Mouse (Mus musculus): ENCODE data around the gene Prlr.

The Prlr gene

DNA sequence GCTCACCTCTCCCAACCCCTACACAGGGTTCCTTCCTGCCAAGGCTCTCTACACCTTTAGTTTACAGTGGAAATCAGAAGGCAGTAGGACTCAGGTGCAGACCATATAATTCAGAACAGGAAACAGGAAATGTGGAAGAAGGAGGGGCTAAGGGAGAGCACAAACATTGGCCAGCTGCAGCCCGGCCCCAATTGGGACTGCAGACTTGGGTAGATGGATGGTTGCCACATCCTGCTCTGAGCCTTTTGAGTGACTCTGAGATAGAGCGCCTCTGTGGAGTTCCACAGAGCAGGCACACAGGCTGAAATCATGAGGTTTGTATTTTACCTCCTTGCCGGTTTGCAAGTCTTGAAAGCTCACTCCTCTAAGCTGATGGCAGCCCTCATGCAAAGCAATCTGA lies 59.8 kb downstream of the Prlr start:
- DNase-seq = no peak

DNA sequence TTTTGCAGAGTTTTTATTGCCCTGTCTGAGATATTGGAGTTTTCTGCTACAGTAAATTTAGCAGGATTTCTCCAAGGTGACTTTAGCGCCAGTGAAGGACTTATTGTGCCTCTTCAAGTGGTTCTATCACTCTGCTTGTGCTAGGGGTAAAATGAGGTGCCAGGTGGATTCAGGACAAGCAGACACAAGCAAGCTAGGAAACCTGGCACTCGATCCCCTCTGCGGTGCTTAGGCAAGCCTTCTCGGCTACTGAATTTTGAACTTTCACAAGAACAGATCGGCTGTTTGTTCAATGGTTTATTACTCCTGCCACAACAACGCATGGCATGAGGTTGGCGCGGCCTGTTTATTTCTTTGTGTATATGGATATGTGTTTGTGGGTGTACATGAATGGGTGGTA lies 61.4 kb downstream of the Prlr start:
- no peak for DNase-seq

DNA sequence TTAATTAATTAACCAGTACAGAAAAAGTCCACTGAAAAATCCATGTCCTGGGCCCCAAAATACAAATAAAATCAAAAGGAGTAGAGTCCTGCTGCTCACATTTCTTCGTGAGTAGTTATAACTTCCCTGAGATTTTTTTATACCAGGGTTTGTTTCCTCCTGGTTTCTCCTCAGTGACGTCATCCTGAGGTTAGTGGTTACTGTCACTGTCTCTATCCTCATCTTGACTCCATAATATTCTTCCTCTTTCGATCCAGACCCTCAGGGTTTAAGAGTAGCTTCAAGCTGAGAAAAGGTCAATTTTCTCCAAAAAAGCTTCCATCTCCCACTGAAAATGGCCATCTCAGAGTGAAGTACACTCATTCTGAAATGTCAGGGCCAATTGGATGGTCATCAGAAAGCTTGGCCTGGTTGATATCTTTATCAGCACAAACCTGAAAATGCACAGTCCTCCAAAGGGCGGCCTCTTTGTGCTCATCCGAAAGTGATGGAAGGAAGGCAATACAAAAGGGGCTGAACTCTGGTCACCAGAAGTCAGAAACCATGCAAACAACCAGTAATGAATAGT lies 63.3 kb downstream of the Prlr start:
- DNase-seq = no peak

DNA sequence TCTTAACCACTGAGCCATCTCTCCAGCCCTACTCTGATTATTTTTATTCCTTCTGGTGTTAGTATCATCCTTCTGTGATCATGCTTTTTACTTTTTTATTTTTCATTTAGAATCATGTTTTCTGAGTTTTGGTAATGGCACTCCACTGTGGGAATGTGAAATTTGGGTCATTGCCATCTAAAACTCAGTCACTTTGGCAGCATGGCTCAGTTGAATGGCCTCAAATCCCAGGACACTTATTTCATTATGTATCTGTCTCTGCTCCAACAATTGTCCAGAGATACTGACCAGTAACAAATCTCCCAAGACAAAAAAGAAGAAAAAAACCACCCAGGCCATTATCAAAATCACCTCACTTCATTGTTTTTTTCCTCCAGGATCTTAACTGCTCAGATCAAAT lies 65.2 kb downstream of the Prlr start:
- DNase-seq = no peak

DNA sequence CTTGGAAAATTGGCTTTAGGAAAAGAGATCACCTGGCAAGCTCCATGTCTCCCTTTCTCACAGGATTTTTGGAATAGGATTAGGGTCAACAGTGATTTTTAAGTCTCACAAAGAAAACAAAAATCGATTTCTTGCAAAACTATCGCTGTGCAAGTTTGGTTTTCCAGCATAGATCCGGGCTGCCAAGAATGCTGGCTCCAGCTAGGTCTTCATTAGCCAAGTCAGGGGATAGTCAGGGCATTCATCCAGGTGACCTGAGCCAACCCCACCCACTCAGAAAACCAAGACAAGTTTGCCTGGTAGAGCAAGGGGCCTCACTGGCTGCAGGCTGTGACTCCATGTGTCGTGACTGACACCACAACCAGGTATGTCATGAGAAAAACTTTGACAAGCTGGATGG lies 72.2 kb downstream of the Prlr start:
- no peak for DNase-seq

DNA sequence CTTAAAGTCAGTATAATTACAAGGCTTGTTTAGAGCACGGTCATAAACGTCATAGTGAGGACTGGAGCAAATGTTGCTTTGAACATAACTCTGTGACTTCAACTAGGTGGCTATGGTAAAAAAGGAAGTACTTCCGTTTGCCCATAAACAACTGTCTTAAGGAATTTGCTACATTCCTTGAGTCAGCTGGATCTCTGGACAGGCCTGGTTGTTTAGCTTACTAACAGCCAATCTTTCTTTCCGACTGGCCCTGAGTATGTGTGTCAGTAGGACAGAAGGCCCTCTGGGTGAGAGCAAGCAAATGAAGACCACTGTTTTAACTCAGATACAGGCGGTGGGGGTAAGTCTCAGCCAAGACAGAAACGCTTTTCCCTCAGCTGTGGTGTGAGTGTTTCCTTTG lies 73.7 kb downstream of the Prlr start:
- DNase-seq = no peak

DNA sequence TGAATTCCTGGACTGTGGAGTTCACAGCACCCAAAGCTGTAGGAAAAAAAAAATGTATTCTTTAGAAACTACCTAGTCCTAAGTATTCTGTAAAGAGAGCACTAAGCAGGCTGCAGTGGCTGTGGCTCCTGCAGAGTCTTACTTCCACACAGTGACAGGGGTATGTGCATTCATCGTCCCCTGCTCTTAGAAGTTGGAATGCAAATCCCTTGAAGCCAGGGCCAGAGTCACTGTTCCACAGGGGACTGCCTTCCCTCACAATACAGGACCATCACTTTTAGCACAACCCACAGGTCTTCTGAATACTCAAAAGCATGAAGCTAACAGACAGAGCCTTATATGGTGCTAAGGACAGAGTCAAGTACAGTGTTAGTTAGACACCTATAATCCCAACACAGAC lies 75.5 kb downstream of the Prlr start:
- no peak for DNase-seq

DNA sequence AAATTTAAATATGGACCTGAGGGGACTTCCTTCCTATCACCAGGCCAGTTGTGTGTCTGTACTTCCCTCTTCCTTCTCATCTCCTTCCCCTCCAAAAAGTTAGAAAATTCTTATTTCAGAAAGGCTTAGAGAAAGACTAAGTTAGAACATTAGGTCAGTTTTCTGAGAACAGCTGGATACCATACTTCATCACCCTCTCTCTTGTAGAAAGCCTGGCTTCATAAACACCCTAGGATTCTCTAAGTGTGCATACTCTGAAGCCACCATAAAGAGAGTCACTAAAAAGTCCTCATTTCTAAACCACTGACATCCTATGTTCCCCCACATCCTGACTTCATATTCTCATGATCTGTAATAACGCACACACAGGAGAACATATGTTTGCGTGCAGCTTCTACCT lies 85.2 kb downstream of the Prlr start:
- no peak for DNase-seq

DNA sequence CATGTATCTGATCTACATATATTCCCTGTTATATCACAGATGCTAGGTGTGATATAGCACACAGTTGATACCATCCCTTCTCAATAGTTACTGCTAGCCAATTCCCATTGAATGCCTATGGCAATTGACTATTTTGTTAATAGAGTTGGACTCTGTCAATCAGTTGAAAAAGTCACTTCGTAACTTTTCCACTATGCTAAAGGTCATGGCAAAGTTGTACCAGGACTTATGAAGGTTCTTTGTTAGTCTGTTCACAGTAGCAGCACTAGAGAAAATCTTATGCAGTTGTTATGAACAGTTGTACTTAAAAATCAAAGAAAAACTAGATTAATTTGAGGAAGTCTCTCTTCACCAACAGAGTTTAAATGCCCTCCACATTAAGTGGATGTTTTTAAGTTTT lies 85.6 kb downstream of the Prlr start:
- DNase-seq = no peak

DNA sequence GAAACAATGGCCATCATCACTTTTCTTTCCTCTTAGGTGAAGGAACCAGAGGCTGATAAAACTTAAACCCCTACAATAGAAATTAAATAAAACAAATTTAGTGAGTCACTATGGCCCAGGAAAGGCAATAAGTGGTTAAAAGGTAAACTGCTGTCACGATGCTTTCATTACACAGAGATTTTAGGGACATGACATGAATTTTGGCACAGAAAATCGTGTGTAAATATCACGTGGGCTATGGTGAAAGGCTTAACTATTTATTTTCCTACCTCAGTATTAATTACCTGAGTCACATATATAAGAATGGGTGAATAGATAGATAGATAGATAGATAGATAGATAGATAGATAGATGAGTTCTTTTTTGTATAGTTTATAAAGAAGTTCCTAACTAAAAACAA lies 86.4 kb downstream of the Prlr start:
- no peak for DNase-seq

DNA sequence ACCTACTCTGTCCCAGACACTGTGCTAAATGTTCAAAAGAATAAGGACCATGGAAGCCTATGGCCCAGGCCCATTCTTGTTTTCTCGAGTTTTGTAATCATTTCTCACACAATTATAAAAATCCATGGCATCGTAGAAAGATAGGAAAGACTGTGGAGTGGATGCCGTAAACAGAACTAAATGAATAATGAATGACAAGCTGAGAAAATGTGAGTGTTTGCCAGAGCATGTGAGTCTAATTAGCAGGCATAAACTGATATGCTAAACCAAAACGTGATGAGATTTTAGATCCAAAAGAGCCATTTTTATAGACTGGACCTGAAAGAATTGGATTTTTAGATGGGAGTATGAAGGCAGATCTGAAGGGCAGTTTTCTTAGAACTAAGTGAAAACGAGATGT lies 87.8 kb downstream of the Prlr start:
- no peak for DNase-seq

DNA sequence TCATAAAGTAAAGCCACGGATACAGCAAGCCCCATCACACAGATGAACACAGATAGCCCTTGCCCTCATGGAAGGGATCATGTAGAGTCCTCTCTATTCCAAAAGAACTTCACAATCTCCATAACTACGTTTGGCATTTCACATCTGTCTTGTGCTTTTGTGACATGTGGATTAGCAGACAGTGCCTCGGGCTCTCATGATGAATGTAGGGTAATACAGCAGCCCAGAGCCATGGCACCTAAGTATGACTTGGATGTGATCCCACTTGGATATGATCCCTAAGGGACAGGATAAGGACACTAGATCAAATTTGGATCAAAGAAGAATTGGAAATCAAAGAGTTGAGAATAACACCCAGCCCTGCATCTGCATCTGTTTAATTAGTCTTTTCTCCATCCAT lies 90.2 kb downstream of the Prlr start:
- no peak for DNase-seq

DNA sequence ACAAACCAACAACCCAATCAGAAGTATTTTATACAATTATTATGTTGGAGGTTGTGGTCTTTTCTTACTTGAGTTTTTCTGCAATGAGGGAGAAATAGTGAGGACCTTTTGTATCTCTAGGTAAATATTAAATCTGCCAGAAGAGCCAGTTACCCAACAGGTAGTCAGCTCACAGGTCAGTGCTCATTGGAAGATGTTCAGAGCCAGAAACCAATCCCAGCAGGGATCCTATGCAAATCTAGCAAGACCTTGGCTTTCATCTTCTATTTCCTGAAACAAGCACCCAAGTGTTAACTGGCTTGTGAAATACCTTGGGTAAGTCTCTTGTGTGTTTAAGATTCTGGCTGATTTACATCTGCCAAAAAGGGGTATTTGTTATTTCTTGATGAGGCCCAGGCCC lies 99.3 kb downstream of the Prlr start:
- no peak for DNase-seq

DNA sequence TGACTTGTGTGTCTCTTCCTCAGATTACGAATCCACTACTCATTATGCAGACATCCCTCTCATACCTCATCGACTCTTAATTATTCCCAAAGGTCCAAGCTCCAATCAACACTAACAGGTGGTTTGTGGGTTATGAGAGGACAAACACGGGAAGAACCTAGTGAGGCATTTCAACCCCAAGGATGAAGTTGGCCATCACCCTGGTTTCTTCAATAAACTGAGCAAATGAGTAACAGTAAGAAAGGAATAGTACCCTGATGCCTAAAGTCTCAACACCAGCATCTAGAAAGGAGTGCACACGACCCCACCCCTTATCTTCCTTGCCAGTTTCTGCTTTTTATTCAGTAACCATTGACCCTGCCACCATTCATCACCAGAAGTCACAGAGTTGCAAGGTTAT lies 100.4 kb downstream of the Prlr start:
- DNase-seq = no peak

DNA sequence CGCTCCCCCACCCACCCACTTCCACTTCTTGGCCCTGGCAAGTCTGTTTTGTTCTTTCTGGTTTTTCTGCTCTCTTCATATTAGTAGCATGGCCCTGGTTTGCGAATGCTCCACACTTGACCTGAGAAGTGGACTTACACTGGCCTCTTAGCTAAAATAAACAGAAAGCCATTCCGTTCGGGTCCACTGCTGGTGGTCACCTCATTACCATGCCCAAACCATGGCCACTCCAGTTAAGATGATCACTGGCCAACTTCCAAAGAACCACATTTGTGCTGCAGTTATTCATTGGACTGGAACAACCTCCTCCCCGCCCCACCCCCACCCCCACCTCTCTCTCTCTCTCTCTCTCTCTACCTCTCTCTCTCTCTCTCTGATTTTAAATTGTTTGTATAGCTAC lies 104.5 kb downstream of the Prlr start:
- DNase-seq = no peak

DNA sequence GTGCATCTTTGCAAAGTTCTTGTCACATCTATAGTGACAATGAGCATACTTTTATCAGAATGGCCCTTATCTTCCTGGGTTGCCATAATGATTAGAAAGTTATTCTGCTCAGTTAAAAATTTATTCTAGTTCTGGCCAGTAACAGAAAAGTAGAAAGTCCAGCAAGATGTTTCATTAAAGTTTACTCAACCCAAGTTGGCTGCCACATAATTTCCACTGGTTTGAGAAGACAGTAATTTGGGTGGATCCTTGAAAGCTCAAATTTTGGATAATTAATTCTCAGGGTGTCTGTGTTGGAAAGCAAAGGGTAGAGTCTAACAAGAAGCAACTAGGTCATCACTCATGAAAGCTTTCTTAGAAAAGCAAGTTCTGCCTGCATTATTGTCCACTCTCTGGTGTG lies 106.6 kb downstream of the Prlr start:
- no peak for DNase-seq

DNA sequence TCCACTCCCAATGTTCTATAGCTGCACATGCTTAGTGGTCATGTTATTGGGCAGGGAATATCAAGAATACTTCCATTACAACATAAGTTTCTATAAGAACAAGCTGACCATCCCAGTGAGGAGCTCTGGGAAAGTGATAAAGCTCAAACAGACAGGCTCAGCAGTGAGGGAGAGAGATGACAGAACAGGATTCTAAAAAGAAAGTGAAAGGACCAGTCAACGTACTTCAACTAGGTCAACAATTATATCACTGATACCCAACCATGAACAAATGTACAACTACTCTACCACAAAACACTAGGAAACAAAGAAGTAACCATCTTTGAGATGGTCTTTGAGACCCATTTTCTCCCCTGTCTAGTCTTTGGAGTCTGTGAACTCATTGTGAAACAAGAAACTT lies 119.5 kb downstream of the Prlr start:
- DNase-seq = no peak

DNA sequence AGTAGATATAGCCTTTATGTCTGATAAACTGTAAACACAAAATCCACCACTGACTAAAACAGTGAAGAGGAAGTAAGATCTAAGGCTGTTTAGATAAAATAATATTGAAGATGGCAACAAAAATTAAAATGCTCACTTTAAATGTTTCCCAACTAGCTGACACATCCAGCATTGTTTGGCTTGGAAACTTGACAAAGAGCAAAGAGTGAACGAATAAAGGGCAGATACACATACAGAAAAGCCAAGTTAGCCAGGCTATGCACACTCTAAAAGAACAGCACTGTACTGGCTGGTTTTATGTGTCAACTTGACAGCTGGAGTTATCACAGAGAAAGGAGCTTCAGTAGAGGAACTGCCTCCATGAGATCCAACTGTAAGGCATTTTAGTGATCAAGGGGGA lies 121.0 kb downstream of the Prlr start:
- no peak for DNase-seq

DNA sequence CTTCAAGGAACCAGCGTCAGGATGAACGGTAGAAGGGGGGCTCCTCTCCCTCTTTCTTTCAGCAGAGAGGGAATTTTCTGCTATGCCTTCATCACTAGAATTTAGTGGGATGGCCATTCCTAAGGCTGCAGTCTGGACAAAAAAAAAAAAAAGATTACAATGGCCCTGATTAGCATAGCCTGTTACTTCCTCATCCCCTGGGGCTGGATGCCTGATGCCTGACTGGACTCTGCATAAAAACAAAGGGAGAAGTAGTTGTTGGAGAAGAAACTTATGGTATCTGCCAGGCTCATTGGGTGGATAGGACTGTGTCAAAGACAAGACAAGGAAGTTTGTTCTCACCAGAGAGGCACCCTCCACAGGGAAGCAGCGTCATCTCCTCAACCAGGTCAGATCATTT lies 122.4 kb downstream of the Prlr start:
- no peak for DNase-seq

DNA sequence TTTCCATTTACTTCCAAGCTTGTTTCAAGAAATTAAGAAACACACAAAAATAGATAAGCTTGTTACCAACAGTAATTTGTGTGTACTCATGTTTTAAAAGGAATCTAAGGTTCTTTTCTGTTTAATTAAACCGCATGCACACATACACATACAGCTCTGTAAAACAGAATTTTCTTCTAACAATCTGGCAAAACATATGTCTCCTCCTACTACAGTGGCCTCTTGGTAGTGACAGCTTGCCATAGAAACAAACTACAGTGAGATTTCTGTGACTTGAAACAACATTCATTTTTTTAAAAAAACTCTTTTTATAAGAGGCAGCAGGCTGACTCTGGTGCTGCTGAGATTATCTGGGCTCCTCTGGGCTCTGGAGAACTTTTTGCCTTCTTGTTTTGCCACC lies 129.4 kb downstream of the Prlr start:
- DNase-seq = no peak

DNA sequence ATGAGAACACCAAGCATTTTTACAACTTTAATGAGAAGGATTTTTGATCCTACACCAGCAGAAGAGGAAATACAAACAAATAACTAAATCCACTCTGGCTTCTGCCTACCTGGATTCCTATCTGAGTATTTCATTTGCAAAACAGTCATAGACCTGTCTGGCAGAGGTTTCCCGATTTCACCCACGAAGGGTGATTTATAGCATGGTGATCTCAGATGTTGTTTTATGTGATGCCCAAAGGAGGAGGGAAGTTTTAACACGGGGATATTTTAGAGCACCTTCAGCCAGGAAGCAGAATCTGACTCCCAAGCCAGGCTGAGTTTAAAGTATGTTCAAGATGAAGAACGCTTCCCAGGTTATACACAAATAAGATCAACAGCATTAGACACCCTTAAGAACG lies 134.8 kb downstream of the Prlr start:
- DNase-seq = no peak

DNA sequence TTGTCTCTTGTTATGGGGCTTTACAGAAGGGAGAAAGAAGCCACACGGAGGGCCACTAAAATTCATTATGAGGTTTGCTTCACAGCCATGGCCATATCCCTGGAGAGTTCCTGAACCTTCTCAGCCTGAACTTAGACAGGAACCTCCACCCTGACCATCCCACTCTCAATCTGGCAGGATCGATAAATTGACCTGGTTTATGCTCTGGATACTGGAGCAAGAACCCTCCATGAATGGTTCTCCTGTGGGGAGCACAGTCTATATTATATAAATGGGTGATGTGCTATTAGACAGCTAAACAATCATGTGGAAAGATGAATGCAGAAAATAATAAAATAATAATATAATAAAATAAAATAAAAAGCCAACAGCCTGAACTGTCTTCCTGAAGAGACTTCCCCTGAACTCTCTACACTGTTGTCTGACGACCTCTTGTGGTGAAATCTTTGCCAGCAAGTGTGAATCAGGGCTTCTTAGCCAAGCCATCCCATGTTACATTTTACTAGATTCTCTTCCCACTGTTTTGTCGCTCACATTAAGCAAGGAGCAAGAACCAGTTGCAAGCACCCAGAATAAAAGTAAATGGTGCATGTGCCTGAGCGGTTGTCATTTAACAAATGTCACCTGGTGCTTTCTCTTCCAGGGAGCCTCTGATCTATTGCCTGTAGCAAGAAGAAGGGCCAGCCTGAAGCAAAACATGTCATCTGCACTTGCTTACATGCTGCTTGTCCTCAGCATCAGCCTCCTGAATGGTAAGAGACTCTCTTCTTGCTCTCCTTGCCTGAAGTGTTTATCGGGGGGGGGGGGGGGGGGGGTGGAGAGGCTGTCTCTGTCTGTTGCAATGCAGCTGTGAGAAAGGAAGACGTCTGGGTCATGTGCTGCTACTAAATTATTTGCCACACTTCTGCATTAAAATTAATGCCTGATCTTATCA lies 136.8 kb downstream of the Prlr start:
- peak; percentile 13 to 59 for DNase-seq

DNA sequence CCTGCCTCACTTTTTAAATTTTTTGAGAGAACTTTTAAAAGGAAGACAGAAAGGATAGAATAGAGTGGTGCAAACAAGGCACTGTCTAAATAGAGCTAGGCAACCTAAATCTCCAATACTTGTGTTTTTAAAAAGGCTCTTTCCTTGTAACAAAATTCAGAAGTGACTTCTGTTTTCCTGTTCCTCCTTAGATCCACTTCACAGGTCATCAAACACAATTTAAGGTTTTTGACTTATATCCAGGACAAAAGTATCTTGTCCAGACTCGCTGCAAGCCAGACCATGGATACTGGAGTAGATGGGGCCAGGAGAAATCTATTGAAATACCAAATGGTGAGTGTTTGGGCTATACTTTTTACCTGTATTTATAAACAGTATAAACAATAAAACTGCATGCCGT lies 148.0 kb downstream of the Prlr start, which contains the start of gene Gm21973:
TSS of gene Gm21973 (plus strand) at position 301 of the 400 bp plus-strand sequence.
- DNase-seq = no peak

DNA sequence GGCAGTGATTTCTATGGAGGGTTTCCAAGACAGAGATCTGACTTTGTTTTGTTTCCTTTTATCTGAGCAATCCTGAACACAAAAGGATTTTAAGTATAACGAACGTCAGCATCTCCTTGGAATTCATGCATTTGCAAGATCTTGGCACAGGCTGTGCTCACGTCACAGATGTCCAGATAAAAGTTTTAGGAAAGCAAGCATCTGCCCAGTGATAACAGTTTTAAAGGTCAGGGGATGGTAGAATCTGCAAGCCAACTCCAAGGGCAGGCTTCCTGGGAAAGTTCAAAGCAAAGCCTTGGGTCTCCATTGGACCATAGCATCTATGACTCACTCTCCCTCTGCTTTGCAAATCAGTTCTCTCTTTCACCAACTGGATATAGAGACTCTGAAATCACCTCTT lies 153.6 kb downstream of the Prlr start:
- DNase-seq = no peak

DNA sequence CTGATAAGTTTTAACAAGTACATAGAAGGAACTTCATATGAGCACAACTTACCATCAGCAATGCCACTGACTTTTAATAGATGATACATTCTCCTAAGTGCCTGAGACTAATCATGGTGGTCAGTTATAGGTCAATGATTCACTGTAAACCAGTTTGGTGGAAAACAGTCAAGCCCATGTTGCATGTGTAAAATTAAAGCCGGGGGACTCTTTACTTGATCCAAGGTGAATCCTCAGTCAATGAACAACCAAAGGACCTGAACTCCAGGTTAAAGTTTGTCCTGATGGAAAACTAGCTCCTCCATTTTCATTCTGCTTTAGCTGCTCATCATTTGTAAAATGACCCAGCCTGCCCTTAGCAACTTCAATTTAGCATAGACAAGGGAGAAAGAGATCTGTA lies 155.5 kb downstream of the Prlr start:
- no peak for DNase-seq
